Mouse (Mus musculus): Measurements from ENCODE around the gene Wfikkn2.
"Not testable (repeated sequence)": the region's sequence is repeated elsewhere in the genome, so short reads cannot be mapped to it uniquely, and the experiment has no call there.

Wfikkn2 gene

GRCm38 (mm10) chr11:94245955-94246788, at the start of gene Wfikkn2:
Wfikkn2 (minus strand) TSS chr11:94246005.
- DNase-seq (ENCODE audit: low read depth, low spot score): peak; percentile 17

- peak; percentile 54 for DNase-seq (ENCODE audit: low read depth, low spot score)
Measured at GRCm38 (mm10) chr11:94294996-94295845, 49.4 kb upstream of the Wfikkn2 start.

GRCm38 (mm10) chr11:94290062-94290740, 44.4 kb upstream of the Wfikkn2 start:
- no peak for DNase-seq (ENCODE audit: low read depth, low spot score)

GRCm38 (mm10) chr11:94287105-94287504, 41.3 kb upstream of the Wfikkn2 start:
- no peak for DNase-seq (ENCODE audit: low read depth, low spot score)

GRCm38 (mm10) chr11:94285886-94286574, 40.2 kb upstream of the Wfikkn2 start:
- DNase-seq (ENCODE audit: low read depth, low spot score): no peak

GRCm38 (mm10) chr11:94283536-94284099, 37.8 kb upstream of the Wfikkn2 start:
- no peak for DNase-seq (ENCODE audit: low read depth, low spot score)

GRCm38 (mm10) chr11:94282291-94282690, 36.5 kb upstream of the Wfikkn2 start:
- DNase-seq (ENCODE audit: low read depth, low spot score): no peak

- no peak for DNase-seq (ENCODE audit: low read depth, low spot score)
Measured at GRCm38 (mm10) chr11:94281199-94282181, 35.7 kb upstream of the Wfikkn2 start, which contains the start of gene Gm21885. Gm21885 (plus strand) TSS chr11:94281873.

- peak; percentile 95 for DNase-seq (ENCODE audit: low read depth, low spot score)
Measured at GRCm38 (mm10) chr11:94276869-94277337, 31.1 kb upstream of the Wfikkn2 start.

- DNase-seq (ENCODE audit: low read depth, low spot score): no peak
Measured at GRCm38 (mm10) chr11:94275686-94276085, 29.9 kb upstream of the Wfikkn2 start.

- DNase-seq (ENCODE audit: low read depth, low spot score): peak; percentile 40
Measured at GRCm38 (mm10) chr11:94275226-94275625, 29.4 kb upstream of the Wfikkn2 start.

GRCm38 (mm10) chr11:94274206-94274867, 28.5 kb upstream of the Wfikkn2 start:
- DNase-seq (ENCODE audit: low read depth, low spot score): peak; percentile 21

GRCm38 (mm10) chr11:94272960-94273927, 27.4 kb upstream of the Wfikkn2 start:
- no peak for DNase-seq (ENCODE audit: low read depth, low spot score)

GRCm38 (mm10) chr11:94271015-94271414, 25.2 kb upstream of the Wfikkn2 start:
- DNase-seq (ENCODE audit: low read depth, low spot score): no peak

GRCm38 (mm10) chr11:94269906-94270305, 24.1 kb upstream of the Wfikkn2 start:
- DNase-seq (ENCODE audit: low read depth, low spot score): no peak

- no peak for DNase-seq (ENCODE audit: low read depth, low spot score)
Measured at GRCm38 (mm10) chr11:94268761-94269160, 23.0 kb upstream of the Wfikkn2 start.

GRCm38 (mm10) chr11:94266155-94266554, 20.4 kb upstream of the Wfikkn2 start:
- DNase-seq (ENCODE audit: low read depth, low spot score): not testable (repeated sequence)

All from R1 (cell line).